Mouse (Mus musculus) heart, embryonic 11.5 days (tissue): ENCODE measurements around the gene Ppp1r8. TPM values are rescaled to one million over a fixed set of nuclear protein-coding genes. Genes with fewer than 3 reads are reported as not detected.
"Not testable (repeated sequence)": the region's sequence is repeated elsewhere in the genome, so short reads cannot be mapped to it uniquely, and the experiment has no call there.

Experiments used
- ATAC-seq: fragments of 200-750 bp; cut with Nextera tagmentation; replicated peaks from 2 replicates; pipeline ENCODE4 v1.8.0; 2017; ENCODE audit warnings: moderate library complexity; ENCODE audit not compliant: insufficient number of reproducible peaks, low FRiP score, low TSS enrichment
- H3K27ac ChIP-seq: fragments of 300-500 bp; sonication (generic); 2 replicates; pipeline ENCODE4 v1.5.1; 2014; ENCODE audit warnings: mild to moderate bottlenecking, low read depth, low read length
- H3K27me3 ChIP-seq: fragments of 300-500 bp; sonication (generic); 2 replicates; pipeline ENCODE4 v1.6.1; 2014; ENCODE audit warnings: mild to moderate bottlenecking, low read length, mixed read lengths; ENCODE audit not compliant: control insufficient read depth, insufficient read depth
- H3K36me3 ChIP-seq: fragments of 300-500 bp; sonication (generic); 2 replicates; pipeline ENCODE4 v1.6.1; 2014; ENCODE audit warnings: mild to moderate bottlenecking, low read length, moderate library complexity, mixed read lengths; ENCODE audit not compliant: control insufficient read depth, insufficient read depth
- H3K4me1 ChIP-seq: fragments of 300-500 bp; sonication (generic); 2 replicates; pipeline ENCODE4 v1.6.1; 2014; ENCODE audit warnings: low read length; ENCODE audit not compliant: control insufficient read depth, insufficient read depth
- H3K4me2 ChIP-seq: fragments of 300-500 bp; sonication (generic); 2 replicates; pipeline ENCODE4 v1.6.1; 2014; ENCODE audit warnings: mild to moderate bottlenecking, moderate library complexity
- H3K4me3 ChIP-seq: fragments of 300-500 bp; sonication (generic); 2 replicates; pipeline ENCODE4 v1.5.1; 2014; ENCODE audit warnings: low read depth, low read length
- H3K9ac ChIP-seq: fragments of 300-500 bp; sonication (generic); 2 replicates; pipeline ENCODE4 v1.6.1; 2014; ENCODE audit warnings: mild to moderate bottlenecking, low read depth, low read length, moderate library complexity
- H3K9me3 ChIP-seq: fragments of 300-500 bp; sonication (generic); replicated peaks from 2 replicates; pipeline ENCODE4 v1.6.1; 2016; ENCODE audit warnings: low read length; ENCODE audit not compliant: control insufficient read depth
- WGBS: fragments of 180-500 bp; shearing (Covaris S2); extraction: QIAGEN DNeasy Blood & Tissue Kit; methylation state at CpG from one replicate; pipeline ENCODE4 v1.1.7; 2014; ENCODE audit not compliant: insufficient replicate concordance; 5-methylcytosine and 5-hydroxymethylcytosine counted together
- polyA plus RNA-seq: library from polyadenylated mRNA; unstranded; fragments of >200 nt; fragmentation: Nextera tagmentation; extraction: Ambion mirVana; gene quantifications from 2 replicates; pipeline ENCODE4 v1.2.1, GENCODE M21; 2014

Ppp1r8 gene
- polyA plus RNA-seq, 1 experiment from 2014 or later = 40.3 TPM

GRCm38 (mm10) chr4:132796196-132796886 lies 46.6 kb downstream of the Ppp1r8 start, which contains the start of gene Themis2:
Gene Themis2 (minus strand): TSS chr4:132796387.
- no peak for ATAC-seq

GRCm38 (mm10) chr4:132795171-132795570 lies 47.8 kb downstream of the Ppp1r8 start:
- WGBS = 45% methylated on average over 7 of the region's 7 CpGs
- Histone ChIP-seq H3K4me3 (no peak overlapping the region), H3K27me3 (peaks cover 26% of the 10 kb centered on the region), H3K4me1 (0 out of 2 replicates have a peak, but pooled peaks cover 4% of the 10 kb centered on the region), H3K9me3 (no peaks in the 10 kb centered on the region), H3K36me3 (no peaks in the 10 kb centered on the region), H3K4me2 (no peak overlapping the region), H3K27ac (no peak overlapping the region), H3K9ac (no peak overlapping the region)
- ATAC-seq = no peak

More at GRCm38 (mm10) chr4:132796196-132796886, 46.6 kb downstream of the Ppp1r8 start, which contains the start of gene Themis2:
- Histone ChIP-seq H3K36me3 (no peaks in the 10 kb centered on the region), H3K4me2 (peak within 1 kb of the TSS; percentile 75), H3K4me3 (peak within 1 kb of the TSS; percentile 39), H3K27me3 (peaks cover 26% of the 10 kb centered on the region), H3K27ac (no peak within 1 kb of the TSS), H3K9ac (peak within 1 kb of the TSS; percentile 44; the same call in 1 of the 2 replicates), H3K9me3 (no peaks in the 10 kb centered on the region), H3K4me1 (0 out of 2 replicates have a peak, but pooled peaks cover 4% of the 10 kb centered on the region)
- WGBS = 2% methylated on average over 21 of the region's 21 CpGs

- Histone ChIP-seq H3K4me2 (no peak overlapping the region), H3K27me3 (peaks cover 26% of the 10 kb centered on the region), H3K4me3 (no peak overlapping the region), H3K9me3 (no peaks in the 10 kb centered on the region), H3K27ac (no peak overlapping the region), H3K36me3 (no peaks in the 10 kb centered on the region), H3K9ac (no peak overlapping the region), H3K4me1 (0 out of 2 replicates have a peak, but pooled peaks cover 4% of the 10 kb centered on the region)
- no peak for ATAC-seq
- 69% methylated on average over 8 of the region's 8 CpGs for WGBS
Measured at GRCm38 (mm10) chr4:132794760-132795159, 48.2 kb downstream of the Ppp1r8 start.

- Histone ChIP-seq H3K27ac (no peak overlapping the region), H3K36me3 (no peaks in the 10 kb centered on the region), H3K9ac (no peak overlapping the region), H3K4me1 (0 out of 2 replicates have a peak, but pooled peaks cover 4% of the 10 kb centered on the region), H3K4me3 (no peak overlapping the region), H3K4me2 (no peak overlapping the region), H3K9me3 (no peaks in the 10 kb centered on the region), H3K27me3 (peaks cover 26% of the 10 kb centered on the region)
- ATAC-seq = no peak
- 63% methylated on average over 9 of the region's 9 CpGs for WGBS
Measured at GRCm38 (mm10) chr4:132794028-132794427, 48.9 kb downstream of the Ppp1r8 start.

GRCm38 (mm10) chr4:132793322-132794004 lies 49.5 kb downstream of the Ppp1r8 start:
- WGBS = 86% methylated on average over 8 of the region's 9 CpGs
- H3K27me3 ChIP-seq = peaks cover 26% of the 10 kb centered on the region
- H3K27ac ChIP-seq, H3K4me3 ChIP-seq, ATAC-seq, H3K9ac ChIP-seq, H3K36me3 ChIP-seq, H3K4me2 ChIP-seq, H3K4me1 ChIP-seq, H3K9me3 ChIP-seq: not testable (repeated sequence)

- 80% methylated on average over 8 of the region's 8 CpGs for WGBS
- H3K4me2 ChIP-seq = no peak overlapping the region
- peaks cover 10% of the 10 kb centered on the region for H3K27me3 ChIP-seq
- no peaks in the 10 kb centered on the region for H3K4me1 ChIP-seq
- H3K9me3 ChIP-seq = no peaks in the 10 kb centered on the region
- no peak overlapping the region for H3K4me3 ChIP-seq
- no peak overlapping the region for H3K9ac ChIP-seq
- no peak for ATAC-seq
- H3K27ac ChIP-seq = no peak overlapping the region
- H3K36me3 ChIP-seq = no peaks in the 10 kb centered on the region
Measured at GRCm38 (mm10) chr4:132789731-132790130, 53.2 kb downstream of the Ppp1r8 start.

- Histone ChIP-seq H3K27me3 (no peaks in the 10 kb centered on the region), H3K9me3 (no peaks in the 10 kb centered on the region), H3K36me3 (no peaks in the 10 kb centered on the region), H3K4me1 (no peaks in the 10 kb centered on the region), H3K4me3 (no peak overlapping the region), H3K27ac (no peak overlapping the region), H3K4me2 (no peak overlapping the region), H3K9ac (no peak overlapping the region)
- ATAC-seq = no peak
- WGBS = 87% methylated on average over 13 of the region's 13 CpGs
Measured at GRCm38 (mm10) chr4:132785228-132785627, 57.7 kb downstream of the Ppp1r8 start.

- Histone ChIP-seq H3K9ac (no peak overlapping the region), H3K36me3 (peaks cover 9% of the 10 kb centered on the region), H3K4me3 (no peak overlapping the region), H3K4me2 (no peak overlapping the region), H3K27ac (no peak overlapping the region), H3K27me3 (no peaks in the 10 kb centered on the region), H3K4me1 (no peaks in the 10 kb centered on the region), H3K9me3 (no peaks in the 10 kb centered on the region)
- 93% methylated on average over 2 of the region's 2 CpGs for WGBS
- ATAC-seq = no peak
Measured at GRCm38 (mm10) chr4:132783732-132784131, 59.2 kb downstream of the Ppp1r8 start.
